Mouse (Mus musculus) myocyte (in vitro differentiated cells): Measurements from ENCODE around the gene Prg2. TPM values are rescaled to one million over a fixed set of nuclear protein-coding genes. Genes with fewer than 3 reads are reported as not detected.

ENCODE experiments used
- H3K27me3 ChIP-seq: one replicate; pipeline ENCODE4 v1.6.1; 2011; ENCODE audit not compliant: control insufficient read depth, insufficient read depth, insufficient read length
- H3K36me3 ChIP-seq: one replicate; pipeline ENCODE4 v1.6.1; 2011; ENCODE audit not compliant: control insufficient read depth, insufficient read depth
- H3K4me2 ChIP-seq: one replicate; pipeline ENCODE4 v1.6.1; 2011; ENCODE audit warnings: low read depth, control low read depth
- H3K4me3 ChIP-seq: one replicate; pipeline ENCODE4 v1.5.1; 2011; ENCODE audit warnings: mild to moderate bottlenecking, control low read depth, moderate library complexity
- H3K79me2 ChIP-seq: one replicate; pipeline ENCODE4 v1.6.1; 2011; ENCODE audit not compliant: control insufficient read depth, insufficient read depth
- H3ac ChIP-seq: one replicate; pipeline ENCODE4 v1.6.1; 2011; ENCODE audit not compliant: control insufficient read depth, insufficient read length
- CEBPB ChIP-seq: IDR thresholded peaks from 2 replicates; pipeline ENCODE4 v1.6.1; 2011; ENCODE audit warnings: mild to moderate bottlenecking, moderate library complexity; ENCODE audit not compliant: poor library complexity, insufficient read depth, severe bottlenecking
- E2F4 ChIP-seq: IDR thresholded peaks from one replicate; pipeline ENCODE4 v1.6.1; 2011; ENCODE audit warnings: mild to moderate bottlenecking, control low read depth, moderate library complexity; ENCODE audit not compliant: insufficient read depth
- MAX ChIP-seq: IDR thresholded peaks from one replicate; pipeline ENCODE4 v1.6.1; 2011; ENCODE audit warnings: low read depth, mild to moderate bottlenecking, control low read depth
- MYOD1 ChIP-seq, 3 experiments: IDR thresholded peaks; one replicate each; pipeline ENCODE4 v1.6.1; 2011; ENCODE audit warnings: control low read depth in 2 of 3, low read depth in 2 of 3, mild to moderate bottlenecking in 2 of 3, moderate library complexity in 1 of 3; ENCODE audit not compliant: insufficient read length in 2 of 3, control insufficient read depth in 1 of 3
- MYOG ChIP-seq, 3 experiments: IDR thresholded peaks; one replicate each; pipeline ENCODE4 v1.6.1; 2011; ENCODE audit warnings: control low read depth in 2 of 3, low read depth in 2 of 3, mild to moderate bottlenecking in 2 of 3; ENCODE audit not compliant: insufficient read length in 2 of 3, control insufficient read depth in 1 of 3, insufficient read depth in 1 of 3
- POLR2A ChIP-seq: IDR thresholded peaks from one replicate; pipeline ENCODE4 v1.6.1; 2011; ENCODE audit warnings: low read depth, mild to moderate bottlenecking, control low read depth, moderate library complexity; ENCODE audit not compliant: insufficient read length
- POLR2AphosphoS2 ChIP-seq: IDR thresholded peaks from one replicate; pipeline ENCODE4 v1.6.1; 2011; ENCODE audit warnings: low read depth, control low read depth; ENCODE audit not compliant: insufficient read length
- REST ChIP-seq: IDR thresholded peaks from one replicate; pipeline ENCODE4 v1.6.1; 2011; ENCODE audit warnings: mild to moderate bottlenecking, control low read depth, moderate library complexity; ENCODE audit not compliant: insufficient read depth, insufficient read length
- SRF ChIP-seq: IDR thresholded peaks from one replicate; pipeline ENCODE4 v1.6.1; 2011; ENCODE audit warnings: low read depth; ENCODE audit not compliant: control insufficient read depth, insufficient read length
- TCF12 ChIP-seq: IDR thresholded peaks from one replicate; pipeline ENCODE4 v1.6.1; 2011; ENCODE audit warnings: mild to moderate bottlenecking, control low read depth; ENCODE audit not compliant: poor library complexity, insufficient read depth, severe bottlenecking
- TCF3 ChIP-seq: IDR thresholded peaks from one replicate; pipeline ENCODE4 v1.6.1; 2011; ENCODE audit warnings: low read depth, control low read depth; ENCODE audit not compliant: insufficient read length
- USF1 ChIP-seq: IDR thresholded peaks from one replicate; pipeline ENCODE4 v1.6.1; 2011; ENCODE audit warnings: low read depth, mild to moderate bottlenecking, control low read depth, moderate library complexity
- polyA plus RNA-seq: library from polyadenylated mRNA; unstranded; fragments of >200 nt; fragmentation: generic; extraction: Trizol; gene quantifications from one replicate; pipeline ENCODE4 v1.2.1, GENCODE M21; 2012; ENCODE audit warnings: missing spikeins

Prg2 gene
- polyA plus RNA-seq, 1 experiment = not detected

GRCm38 (mm10) chr2:85012679-85013078 lies 32.4 kb downstream of the Prg2 start:
- Histone ChIP-seq H3ac (no peak overlapping the region), H3K27me3 (no peaks in the 10 kb centered on the region), H3K79me2 (no peaks in the 10 kb centered on the region), H3K4me2 (no peak overlapping the region), H3K36me3 (no peaks in the 10 kb centered on the region), H3K4me3 (no peak overlapping the region)
- TF ChIP-seq POLR2A (no peak), TCF12 (no peak), REST (no peak)

GRCm38 (mm10) chr2:85013826-85014587 lies 33.7 kb downstream of the Prg2 start:
- Histone ChIP-seq H3K4me3 (no peak overlapping the region), H3K36me3 (no peaks in the 10 kb centered on the region), H3K4me2 (no peak overlapping the region), H3K79me2 (no peaks in the 10 kb centered on the region), H3K27me3 (no peaks in the 10 kb centered on the region), H3ac (no peak overlapping the region)
- TF ChIP-seq POLR2AphosphoS2 = no peak
- no peak for TF ChIP-seq MAX
- TF ChIP-seq MYOG (IDR thresholded peaks at IDR 0.05; ENCODE audit: control insufficient read depth in 1 of 3, insufficient read depth in 1 of 3, insufficient read length in 2 of 3, low read depth in 2 of 3) = no peak
- TF ChIP-seq TCF3 = no peak
- TF ChIP-seq POLR2A = no peak
- no peak for TF ChIP-seq TCF12
- no peak for TF ChIP-seq REST
- TF ChIP-seq MYOD1 (IDR thresholded peaks at IDR 0.05; ENCODE audit: control insufficient read depth in 1 of 3, insufficient read length in 2 of 3, low read depth in 2 of 3) = no peak
- no peak for TF ChIP-seq E2F4
- TF ChIP-seq CEBPB = no peak
- TF ChIP-seq SRF = no peak

- H3K4me3 ChIP-seq = no peak overlapping the region
- H3K4me2 ChIP-seq = no peak overlapping the region
- H3ac ChIP-seq = no peak overlapping the region
- H3K79me2 ChIP-seq = no peaks in the 10 kb centered on the region
- H3K36me3 ChIP-seq = no peaks in the 10 kb centered on the region
- no peak for TF ChIP-seq MAX
- no peak for TF ChIP-seq SRF
- no peak for TF ChIP-seq E2F4
- no peak for TF ChIP-seq MYOG (IDR thresholded peaks at IDR 0.05; ENCODE audit: control insufficient read depth in 1 of 3, insufficient read depth in 1 of 3, insufficient read length in 2 of 3, low read depth in 2 of 3)
- TF ChIP-seq CEBPB = no peak
- TF ChIP-seq POLR2AphosphoS2 = no peak
- no peak for TF ChIP-seq REST
- no peak for TF ChIP-seq USF1
- TF ChIP-seq POLR2A = no peak
- TF ChIP-seq TCF3 = no peak
- TF ChIP-seq TCF12 = no peak
- TF ChIP-seq MYOD1 (IDR thresholded peaks at IDR 0.05; ENCODE audit: control insufficient read depth in 1 of 3, insufficient read length in 2 of 3, low read depth in 2 of 3) = no peak
- H3K27me3 ChIP-seq = no peaks in the 10 kb centered on the region
Observed at GRCm38 (mm10) chr2:85014588-85014982, 34.3 kb downstream of the Prg2 start.

- TF ChIP-seq MYOG (IDR thresholded peaks at IDR 0.05; ENCODE audit: control insufficient read depth in 1 of 3, insufficient read depth in 1 of 3, insufficient read length in 2 of 3, low read depth in 2 of 3) (no peak), TCF3 (no peak), USF1 (no peak), MYOD1 (IDR thresholded peaks at IDR 0.05; ENCODE audit: control insufficient read depth in 1 of 3, insufficient read length in 2 of 3, low read depth in 2 of 3) (no peak), CEBPB (no peak), REST (no peak), MAX (no peak), E2F4 (no peak), POLR2A (no peak), POLR2AphosphoS2 (no peak), SRF (no peak), TCF12 (no peak)
Observed at GRCm38 (mm10) chr2:85022043-85022442, 41.8 kb downstream of the Prg2 start.

GRCm38 (mm10) chr2:85026178-85026577 lies 45.9 kb downstream of the Prg2 start:
- no peaks in the 10 kb centered on the region for H3K79me2 ChIP-seq
- no peak for TF ChIP-seq SRF
- TF ChIP-seq CEBPB = no peak
- no peak for TF ChIP-seq TCF12
- no peak for TF ChIP-seq MYOG (IDR thresholded peaks at IDR 0.05; ENCODE audit: control insufficient read depth in 1 of 3, insufficient read depth in 1 of 3, insufficient read length in 2 of 3, low read depth in 2 of 3)
- TF ChIP-seq USF1 = no peak
- no peak for TF ChIP-seq POLR2AphosphoS2
- peaks cover 25% of the 10 kb centered on the region for H3K27me3 ChIP-seq
- H3K36me3 ChIP-seq = no peaks in the 10 kb centered on the region
- H3K4me3 ChIP-seq = no peak overlapping the region
- H3ac ChIP-seq = no peak overlapping the region
- H3K4me2 ChIP-seq = no peak overlapping the region

More at GRCm38 (mm10) chr2:85022043-85022442, 41.8 kb downstream of the Prg2 start:
- Histone ChIP-seq H3K79me2 (no peaks in the 10 kb centered on the region), H3K4me2 (no peak overlapping the region), H3ac (no peak overlapping the region), H3K4me3 (no peak overlapping the region), H3K36me3 (no peaks in the 10 kb centered on the region), H3K27me3 (peaks cover 25% of the 10 kb centered on the region)
